Mouse (Mus musculus) layer of hippocampus, adult 9-11 months (tissue): ENCODE results near the gene Atp6v1e2.

Source experiments
- DNase-seq: peaks from one replicate; pipeline ENCODE4 v3.0.0; 2022

Gene Atp6v1e2

GRCm38 (mm10) chr17:86947840-86948796 is at the start of gene Atp6v1e2:
Gene Atp6v1e2, minus strand, starts transcription at chr17:86947897.
- peak; percentile 37 for DNase-seq

- no peak for DNase-seq
These were observed 49.6 kb upstream of the Atp6v1e2 start for GRCm38 (mm10) chr17:86997323-86997722.

- DNase-seq, result no peak
These were observed 43.6 kb upstream of the Atp6v1e2 start for GRCm38 (mm10) chr17:86991306-86991705.

GRCm38 (mm10) chr17:86988601-86989184 is 41.0 kb upstream of the Atp6v1e2 start:
- DNase-seq, result no peak

GRCm38 (mm10) chr17:86988161-86988560 is 40.5 kb upstream of the Atp6v1e2 start:
- no peak for DNase-seq

- no peak for DNase-seq
These were observed 38.9 kb upstream of the Atp6v1e2 start for GRCm38 (mm10) chr17:86986449-86987138.

- no peak for DNase-seq
These were observed 34.8 kb upstream of the Atp6v1e2 start for GRCm38 (mm10) chr17:86982497-86982896.

GRCm38 (mm10) chr17:86981701-86982100 is 34.0 kb upstream of the Atp6v1e2 start:
- DNase-seq, result no peak

GRCm38 (mm10) chr17:86981205-86981604 is 33.5 kb upstream of the Atp6v1e2 start:
- DNase-seq, result no peak

GRCm38 (mm10) chr17:86978496-86978895 is 30.8 kb upstream of the Atp6v1e2 start:
- DNase-seq, result peak; percentile 29

- DNase-seq, result no peak
These were observed 28.7 kb upstream of the Atp6v1e2 start for GRCm38 (mm10) chr17:86976387-86976786.

GRCm38 (mm10) chr17:86973097-86973496 is 25.4 kb upstream of the Atp6v1e2 start:
- DNase-seq, result no peak

- no peak for DNase-seq
These were observed 24.2 kb upstream of the Atp6v1e2 start for GRCm38 (mm10) chr17:86971860-86972259.

GRCm38 (mm10) chr17:86971036-86971435 is 23.3 kb upstream of the Atp6v1e2 start:
- DNase-seq, result no peak

GRCm38 (mm10) chr17:86970026-86970750 is 22.5 kb upstream of the Atp6v1e2 start:
- no peak for DNase-seq

GRCm38 (mm10) chr17:86969582-86969981 is 21.9 kb upstream of the Atp6v1e2 start:
- DNase-seq, result peak; percentile 23

GRCm38 (mm10) chr17:86968581-86968980 is 20.9 kb upstream of the Atp6v1e2 start:
- DNase-seq, result no peak

GRCm38 (mm10) chr17:86967536-86968525 is 20.1 kb upstream of the Atp6v1e2 start:
- DNase-seq, result peak; percentile 43

GRCm38 (mm10) chr17:86967048-86967447 is 19.4 kb upstream of the Atp6v1e2 start:
- peak; percentile 23 for DNase-seq

GRCm38 (mm10) chr17:86966040-86966439 is 18.3 kb upstream of the Atp6v1e2 start:
- no peak for DNase-seq

GRCm38 (mm10) chr17:86965121-86965520 is 17.4 kb upstream of the Atp6v1e2 start:
- no peak for DNase-seq
